Mouse (Mus musculus): ENCODE measurements around the gene Dld.

Gene Dld

DNA sequence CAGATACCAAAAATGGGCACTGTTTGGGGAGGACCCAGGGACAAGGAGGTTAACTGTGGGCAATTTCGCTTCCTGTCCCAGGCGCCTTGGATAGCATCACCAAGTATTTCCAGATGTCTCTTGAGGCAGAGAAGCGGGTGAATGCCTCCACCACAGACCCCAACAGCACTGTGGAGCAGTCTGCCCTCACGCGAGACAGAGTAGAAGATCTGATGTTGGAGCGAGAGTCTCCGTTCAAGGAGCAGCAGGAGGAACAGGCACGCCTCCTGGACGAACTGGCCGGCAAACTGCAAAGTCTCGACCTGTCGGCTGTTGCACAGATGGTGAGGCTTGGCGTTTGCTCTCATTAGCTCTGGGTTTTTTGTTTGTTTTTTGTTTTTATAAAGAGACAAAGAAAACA lies 30.4 kb downstream of the Dld start:
- peak; percentile 29 for DNase-seq

DNA sequence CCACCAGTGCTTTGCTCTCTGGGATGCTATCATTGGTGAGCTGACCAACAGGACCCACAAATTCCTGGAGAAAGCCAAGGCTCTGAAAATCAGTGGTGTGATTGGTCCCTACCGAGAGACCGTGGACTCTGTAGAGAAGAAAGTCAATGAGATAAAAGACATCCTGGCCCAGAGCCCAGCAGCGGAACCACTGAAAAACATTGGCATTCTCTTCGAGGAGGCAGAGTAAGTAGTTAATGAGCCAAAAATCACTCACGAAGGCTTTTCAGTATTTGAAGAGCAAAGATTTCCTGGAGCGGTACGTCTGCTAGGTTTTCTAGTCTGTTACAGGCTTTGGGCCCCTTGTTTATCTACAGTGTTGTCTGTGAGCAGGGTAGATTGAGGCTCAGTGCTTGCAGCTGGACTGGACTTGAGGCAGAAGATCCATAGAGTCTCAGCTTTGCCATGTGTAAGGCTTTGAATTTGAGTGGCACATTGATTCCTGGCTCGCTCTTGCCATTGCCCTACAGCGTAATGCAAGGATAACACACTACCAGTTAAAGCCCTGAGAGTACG lies 32.8 kb downstream of the Dld start:
- no peak for DNase-seq

DNA sequence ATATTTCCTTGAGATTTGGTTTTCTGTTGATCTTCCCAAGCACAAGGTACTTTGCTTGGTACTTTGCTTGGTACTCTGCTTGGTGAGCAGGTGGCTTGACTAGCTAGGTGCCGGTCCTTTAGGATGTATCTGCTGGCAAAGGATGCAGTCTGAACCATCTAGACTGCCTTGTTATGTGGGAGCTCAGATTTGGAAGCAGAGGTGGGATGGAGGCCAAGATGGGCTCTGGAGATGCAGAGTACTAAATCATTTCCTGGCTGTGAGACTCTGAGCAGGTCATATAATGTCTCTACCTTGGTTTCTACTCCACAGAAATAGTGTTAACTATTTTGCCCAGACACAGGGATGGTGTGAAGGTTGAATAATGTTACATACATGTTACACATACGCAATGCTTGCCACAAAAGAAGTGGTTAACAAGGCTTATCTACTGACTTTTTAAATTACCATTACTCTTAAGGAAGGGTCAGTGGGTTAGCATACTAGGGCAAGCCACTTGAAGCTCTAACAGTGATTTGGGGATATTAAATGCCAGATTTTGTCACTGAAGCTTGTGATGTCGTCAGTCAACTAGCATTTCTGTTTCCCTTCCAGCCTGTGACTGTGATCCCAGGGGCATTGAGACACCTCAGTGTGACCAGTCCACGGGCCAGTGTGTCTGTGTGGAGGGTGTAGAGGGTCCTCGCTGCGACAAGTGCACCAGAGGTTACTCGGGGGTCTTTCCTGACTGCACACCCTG lies 33.4 kb downstream of the Dld start:
- DNase-seq = no peak

DNA sequence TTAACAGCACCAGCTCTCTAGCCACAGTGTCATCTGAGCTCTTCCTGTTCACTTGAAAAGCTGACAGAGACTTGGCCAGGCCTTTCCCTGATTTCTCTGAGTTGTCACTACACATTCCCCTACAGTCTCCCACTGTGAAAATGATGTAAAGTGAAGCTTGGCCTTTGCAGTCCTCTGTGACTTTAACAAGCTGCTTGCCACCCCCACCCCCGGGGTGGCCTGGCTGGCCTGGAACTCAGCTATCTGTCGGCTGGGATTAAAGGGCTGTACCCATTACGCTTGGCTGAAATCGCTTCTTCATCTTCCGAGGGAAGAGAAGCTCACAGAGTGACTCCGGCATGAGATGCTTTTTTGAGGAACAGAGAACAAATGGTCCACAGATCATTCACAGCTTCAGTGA lies 35.3 kb downstream of the Dld start:
- no peak for DNase-seq

DNA sequence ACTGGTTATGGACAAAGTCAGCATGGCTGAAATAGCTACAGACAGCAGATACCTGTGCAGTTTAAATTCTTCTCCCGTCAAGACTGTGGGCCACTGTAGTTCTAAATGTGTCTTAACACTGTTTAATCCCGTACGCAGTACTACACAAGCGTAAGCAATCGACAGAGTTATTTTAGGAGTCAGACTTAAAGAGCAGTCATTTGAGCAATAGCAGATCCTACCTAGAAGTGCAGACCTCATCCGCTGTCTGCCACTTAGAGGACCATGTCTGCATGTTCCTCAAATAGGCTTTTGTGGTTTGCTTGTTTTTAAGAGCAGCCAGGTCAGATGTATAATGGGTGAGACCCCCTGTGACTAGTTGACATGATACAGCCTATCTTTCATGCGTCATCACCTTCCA lies 36.9 kb downstream of the Dld start:
- no peak for DNase-seq

DNA sequence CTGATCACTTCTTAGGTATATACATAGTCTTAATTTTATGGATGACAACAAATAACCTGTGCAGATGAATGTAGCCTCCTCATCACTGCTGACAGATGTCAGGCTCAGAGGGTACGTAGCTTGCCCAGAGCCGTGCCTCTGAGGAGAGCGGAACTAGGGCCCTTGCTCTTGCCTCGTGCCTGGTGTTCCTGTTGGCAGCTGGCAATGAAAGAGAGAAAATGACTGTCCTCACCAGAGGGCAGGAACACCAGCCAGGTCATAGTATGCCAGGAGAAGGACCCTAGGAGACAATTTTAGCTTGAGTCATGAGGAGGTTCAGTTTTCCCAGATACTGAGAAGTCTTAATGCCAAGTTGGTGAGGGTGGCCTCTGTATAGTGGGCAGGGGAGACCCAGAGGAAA lies 38.1 kb downstream of the Dld start:
- no peak for DNase-seq

DNA sequence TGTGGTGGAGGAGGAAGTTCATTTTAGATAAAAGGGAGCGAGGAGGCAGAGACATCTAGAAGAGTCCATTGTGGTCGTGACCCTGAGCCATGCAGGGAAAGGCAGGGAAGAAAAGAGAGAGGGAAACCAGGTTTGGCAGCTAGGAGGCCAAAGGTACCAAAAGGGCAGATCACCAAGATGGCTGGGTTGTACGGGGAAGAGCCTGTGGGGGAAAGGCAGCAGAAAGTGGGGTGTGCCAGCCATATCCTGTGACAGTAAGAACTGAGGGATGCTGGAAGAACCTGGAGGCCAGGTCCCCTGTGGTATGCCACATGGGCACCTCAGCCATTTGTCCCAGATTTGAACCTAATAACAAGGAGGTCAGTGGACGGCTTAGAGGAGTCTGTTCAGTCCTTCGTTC lies 39.0 kb downstream of the Dld start:
- no peak for DNase-seq

DNA sequence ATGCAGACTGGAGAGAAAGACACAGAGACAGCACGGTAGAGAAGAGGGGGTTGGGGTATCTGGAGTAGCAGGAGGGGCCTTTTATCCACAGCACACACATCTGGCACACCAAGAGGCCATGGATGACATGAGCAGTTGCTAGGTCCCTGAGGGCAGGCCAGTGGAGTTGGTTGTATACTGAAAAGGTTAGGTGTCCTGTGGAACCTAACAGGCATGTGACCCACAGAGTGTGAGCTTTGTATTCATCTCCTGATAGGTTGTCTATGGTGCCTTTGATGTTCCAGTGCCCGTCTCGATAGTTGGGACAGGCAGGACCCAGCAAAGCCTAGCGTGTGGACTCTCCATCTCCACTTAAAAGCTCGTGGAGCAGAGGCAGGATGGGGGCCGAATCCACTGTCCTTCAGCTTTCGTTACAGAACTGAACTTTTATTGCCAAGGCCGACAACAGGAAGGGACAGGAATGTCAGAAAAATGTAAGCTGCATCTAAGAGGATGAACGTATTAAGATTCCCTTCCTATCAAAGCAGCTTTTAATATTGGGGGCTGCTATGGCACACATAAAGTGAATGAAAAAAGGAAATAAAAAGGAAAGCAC lies 39.5 kb downstream of the Dld start:
- no peak for DNase-seq

DNA sequence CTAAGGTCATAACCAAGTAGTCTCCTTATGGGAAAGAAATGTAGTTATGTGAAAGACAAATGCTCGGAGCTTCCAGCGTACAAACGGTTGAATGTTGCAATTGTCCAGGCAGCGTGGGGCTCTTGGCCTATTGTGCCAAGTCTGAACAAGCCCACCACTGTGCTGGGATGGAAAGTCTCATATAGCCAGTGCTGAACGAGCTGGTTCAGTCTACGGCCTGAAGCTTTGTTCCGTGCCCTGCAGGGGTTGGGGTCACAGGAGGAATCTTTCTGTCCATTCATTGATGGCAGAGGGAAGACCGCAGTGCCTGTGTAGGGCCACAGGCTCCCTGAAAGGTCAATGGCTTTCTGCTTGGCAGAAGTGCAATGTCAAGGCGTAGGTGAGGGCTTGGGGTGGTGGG lies 40.6 kb downstream of the Dld start:
- DNase-seq = no peak

DNA sequence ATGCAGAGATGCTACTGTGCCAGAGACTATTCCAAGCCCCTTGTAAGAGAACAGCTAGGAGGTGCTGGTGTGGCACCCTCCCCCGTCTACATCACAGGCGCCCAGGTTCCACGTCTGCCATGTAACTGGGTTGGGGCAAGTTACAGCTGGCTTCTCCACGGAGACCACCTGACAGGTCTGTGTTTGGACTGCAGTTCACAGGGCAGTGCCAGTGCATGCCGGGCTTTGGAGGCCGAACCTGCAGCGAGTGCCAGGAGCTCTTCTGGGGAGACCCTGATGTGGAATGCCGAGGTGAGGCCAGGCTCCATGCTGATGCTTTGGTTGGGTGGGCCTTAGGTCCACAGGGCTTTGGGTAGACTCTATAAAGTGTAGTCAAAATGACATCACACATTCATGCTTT lies 43.5 kb downstream of the Dld start:
- DNase-seq = no peak

DNA sequence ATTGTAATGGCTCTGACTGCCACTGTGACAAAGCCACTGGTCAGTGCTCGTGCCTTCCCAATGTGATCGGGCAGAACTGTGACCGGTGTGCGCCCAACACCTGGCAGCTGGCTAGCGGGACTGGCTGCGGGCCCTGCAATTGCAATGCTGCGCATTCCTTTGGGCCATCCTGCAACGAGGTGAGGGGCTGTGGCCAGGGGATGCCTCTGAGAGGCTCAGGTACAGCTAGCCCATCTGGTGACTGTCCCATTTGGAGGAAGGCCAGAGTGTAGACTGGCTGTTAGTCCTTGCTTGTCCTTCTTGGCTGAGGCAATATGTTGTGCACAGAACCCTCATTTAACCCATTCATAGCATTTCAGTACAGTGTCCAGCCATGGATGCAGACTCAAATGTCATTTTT lies 44.2 kb downstream of the Dld start:
- DNase-seq = peak; percentile 30

DNA sequence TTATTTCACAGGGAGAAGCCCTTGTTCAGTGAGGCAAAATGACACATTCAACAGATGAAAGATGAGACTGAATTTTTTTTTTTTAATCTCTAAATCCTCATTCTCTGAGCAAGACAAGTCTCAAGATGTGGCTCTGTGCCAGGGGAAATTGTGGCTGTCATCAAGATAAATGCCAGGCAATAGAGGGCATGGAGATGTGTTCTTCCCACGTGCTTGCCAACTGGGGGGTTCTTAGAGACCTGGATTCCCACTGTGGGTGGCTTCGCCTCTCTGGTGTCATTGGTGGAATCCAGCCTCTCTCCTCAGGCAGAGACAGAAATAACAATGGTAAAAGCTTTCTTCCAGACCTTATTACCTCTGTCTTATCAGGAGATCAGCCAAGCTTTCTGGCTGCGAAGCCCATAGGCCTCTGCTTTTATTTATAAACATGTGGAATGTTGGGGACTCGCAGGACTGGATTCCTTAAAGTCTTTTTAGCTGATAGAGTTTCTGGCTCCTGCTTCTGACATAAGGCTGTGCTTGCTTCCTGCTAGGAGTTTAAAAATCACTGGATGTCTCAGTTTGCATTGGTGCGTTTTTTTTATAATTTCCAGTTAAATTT lies 45.1 kb downstream of the Dld start:
- DNase-seq = no peak

DNA sequence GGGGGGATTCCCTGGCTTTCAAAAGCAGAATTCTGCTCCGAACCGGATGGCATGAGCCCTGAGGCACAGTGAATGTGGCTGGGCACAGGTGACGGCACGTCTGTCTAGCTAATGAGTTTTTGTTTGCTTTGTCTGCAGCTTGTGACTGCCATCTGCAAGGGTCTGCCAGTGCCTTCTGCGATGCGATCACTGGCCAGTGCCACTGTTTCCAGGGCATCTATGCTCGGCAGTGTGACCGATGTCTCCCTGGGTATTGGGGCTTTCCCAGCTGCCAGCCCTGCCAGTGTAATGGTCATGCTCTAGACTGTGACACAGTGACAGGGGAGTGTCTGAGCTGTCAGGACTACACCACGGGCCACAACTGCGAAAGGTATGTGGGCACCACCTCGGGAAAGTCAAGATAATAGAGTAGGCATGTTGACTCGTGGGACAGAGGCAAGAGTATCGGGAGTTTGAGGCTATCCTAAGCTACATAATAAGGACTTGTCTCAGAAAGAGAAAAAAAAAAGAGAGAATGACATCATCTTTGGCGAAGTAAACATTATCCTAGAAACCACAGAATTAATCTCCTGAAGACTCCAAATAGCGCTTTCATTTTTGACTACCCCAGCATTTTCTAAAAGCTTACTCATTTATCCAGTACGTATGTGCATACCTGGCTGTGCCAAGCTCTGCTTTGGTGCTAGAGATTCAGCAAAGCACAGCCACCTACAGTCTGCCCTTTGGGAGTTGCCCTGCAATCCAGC lies 48.3 kb downstream of the Dld start:
- peak; percentile 11 for DNase-seq

DNA sequence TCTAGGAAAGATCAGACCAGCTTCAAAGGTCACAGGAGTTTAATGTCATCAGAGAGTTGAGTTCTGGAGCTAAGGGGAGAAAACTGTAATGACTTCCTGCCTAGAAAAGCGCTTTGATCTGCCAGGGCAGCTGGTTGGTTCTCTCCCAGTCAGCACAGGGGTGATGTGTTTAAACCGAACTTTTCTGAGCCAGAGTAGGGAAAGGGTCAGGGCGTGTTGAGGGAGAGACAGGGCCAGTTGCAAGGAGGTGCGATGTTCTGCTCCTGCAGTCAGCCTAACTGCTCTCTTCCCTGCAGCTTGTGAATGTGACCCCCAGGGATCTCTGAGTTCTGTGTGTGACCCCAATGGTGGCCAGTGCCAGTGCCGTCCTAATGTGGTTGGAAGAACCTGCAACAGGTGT lies 49.0 kb downstream of the Dld start:
- peak; percentile 10 for DNase-seq

DNA sequence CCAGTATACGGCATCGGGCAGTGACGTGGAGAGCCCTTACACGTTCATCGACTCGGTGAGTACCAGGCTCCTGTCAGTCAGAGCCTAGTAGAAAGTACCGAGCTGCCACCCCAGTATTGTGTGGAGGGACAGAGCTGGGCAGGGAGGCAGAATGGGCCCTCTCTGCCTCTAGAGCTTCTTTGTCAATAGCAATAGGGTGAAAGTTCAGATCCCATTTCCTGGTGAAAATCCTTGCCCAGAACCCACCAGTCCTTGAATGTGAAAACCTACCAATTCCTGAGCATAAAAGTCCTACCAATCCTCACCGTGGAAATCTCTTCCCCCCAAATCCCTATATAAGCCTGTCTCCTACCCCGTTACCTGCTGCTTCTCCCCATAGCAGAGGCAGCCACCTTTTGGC lies 51.0 kb downstream of the Dld start:
- DNase-seq = no peak

DNA sequence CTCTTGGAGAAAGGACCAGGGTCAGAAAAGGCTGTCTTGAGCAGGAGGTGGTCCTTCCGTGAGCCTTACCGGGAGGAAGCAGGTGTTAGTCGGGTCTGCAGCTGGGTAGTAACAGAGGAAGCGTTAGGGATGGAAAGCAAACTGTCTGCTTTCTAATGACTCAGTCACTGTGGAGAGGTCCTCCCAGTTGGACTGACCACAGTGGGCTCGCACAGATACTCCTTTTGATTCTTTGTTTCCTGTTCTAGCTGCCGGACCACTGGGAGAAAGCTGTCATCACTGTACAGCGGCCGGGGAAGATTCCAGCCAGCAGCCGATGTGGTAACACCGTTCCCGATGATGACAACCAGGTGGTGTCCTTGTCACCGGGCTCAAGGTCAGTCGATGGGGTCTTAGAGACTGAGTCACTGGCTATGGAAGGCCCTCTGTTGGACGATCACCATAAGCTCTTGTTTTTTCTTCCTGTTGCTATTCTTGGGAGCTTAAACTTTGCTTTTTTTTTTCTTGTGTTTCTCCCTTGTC lies 51.5 kb downstream of the Dld start:
- no peak for DNase-seq

DNA sequence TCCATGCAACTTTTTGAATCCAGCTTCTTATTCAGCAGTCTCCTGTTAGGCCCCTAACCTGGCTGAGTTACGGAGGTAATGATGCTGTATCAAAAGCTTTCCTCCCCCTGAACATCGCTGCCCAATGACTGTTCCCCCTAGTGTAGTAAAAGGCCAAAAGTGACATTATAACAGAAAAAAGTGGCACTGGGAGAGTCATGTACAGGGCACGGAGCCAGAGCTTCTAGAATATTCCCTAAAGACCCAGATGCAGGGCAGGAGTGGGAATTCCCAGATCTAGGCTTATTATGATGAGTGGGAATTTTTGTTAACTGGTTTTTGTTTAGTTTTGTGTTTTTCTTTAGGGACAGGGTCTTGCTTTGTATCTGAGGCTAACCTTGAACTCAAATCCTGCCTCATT lies 52.1 kb downstream of the Dld start:
- DNase-seq = no peak

DNA sequence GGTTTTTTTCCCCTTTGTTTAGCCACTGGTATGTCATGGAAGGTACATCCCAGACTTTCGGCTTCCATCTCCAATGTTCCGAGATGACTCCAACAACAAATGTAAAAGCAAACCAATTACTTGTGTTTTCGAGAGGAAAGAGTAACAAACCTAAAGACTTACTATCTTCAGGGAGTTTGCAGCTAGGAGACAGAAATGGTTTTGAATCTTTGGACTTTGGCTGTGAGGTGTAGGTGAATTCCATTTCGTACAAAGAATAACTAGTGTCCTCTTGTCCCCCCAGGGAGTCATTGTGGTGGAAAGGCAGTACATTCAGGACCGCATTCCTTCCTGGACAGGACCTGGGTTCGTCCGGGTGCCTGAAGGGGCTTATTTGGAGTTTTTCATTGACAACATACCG lies 52.7 kb downstream of the Dld start:
- DNase-seq = no peak

DNA sequence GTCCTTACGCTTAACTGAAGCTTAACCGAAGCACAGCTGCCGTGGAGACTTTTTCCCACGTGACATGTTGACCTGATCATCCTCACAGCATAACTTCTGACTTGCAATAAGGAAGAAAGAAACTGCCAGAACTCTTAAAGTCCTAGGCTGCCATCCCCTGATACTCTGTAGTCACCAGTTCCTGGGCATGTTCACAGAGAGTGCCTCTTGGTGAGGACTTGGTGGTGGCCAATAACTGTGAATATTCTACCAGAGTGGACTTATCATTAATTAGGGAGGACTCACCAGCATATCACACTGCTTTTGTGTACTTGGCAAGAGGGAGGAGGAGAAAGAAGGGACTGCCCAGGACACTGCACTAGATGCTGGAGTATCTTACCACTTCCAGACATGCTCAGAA lies 53.1 kb downstream of the Dld start:
- no peak for DNase-seq

DNA sequence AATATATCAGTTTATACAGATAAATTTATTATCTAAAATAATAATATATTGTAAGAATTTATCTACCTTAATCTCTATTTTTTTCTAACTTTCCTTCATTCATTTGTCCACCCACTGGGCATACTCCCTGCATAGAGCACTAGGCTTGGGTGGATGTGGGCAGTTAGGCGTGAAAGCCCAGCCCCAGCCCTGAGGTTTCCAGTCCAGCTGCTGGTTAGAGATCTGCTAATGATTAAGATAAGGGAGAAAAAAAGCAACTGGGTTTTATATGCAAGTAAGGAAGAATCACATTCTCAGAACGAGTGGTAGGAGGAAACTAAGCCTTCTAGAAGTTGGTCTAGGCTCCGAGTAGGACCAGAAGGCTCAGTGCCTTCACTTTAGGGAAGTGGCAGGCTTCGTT lies 55.2 kb downstream of the Dld start:
- no peak for DNase-seq

DNA sequence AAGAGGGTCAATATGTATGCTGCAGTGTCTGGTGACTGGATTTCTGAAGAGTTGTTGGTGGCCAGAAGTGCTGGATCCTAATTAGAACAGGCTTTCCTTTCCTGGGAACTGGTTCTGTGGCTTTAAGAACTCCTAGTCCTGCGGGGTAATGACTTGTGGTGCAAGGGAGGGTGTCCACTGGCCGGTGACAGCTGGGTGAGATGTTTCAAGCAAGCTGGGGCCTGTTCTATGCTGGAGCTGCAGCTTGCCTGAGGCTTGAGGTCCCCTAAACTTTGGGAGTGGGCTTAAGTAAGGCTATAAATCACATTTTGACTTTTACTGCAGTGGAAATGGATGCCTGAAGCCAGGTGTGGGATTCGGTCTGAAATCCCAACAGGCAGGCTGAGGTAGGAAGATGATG lies 55.7 kb downstream of the Dld start:
- no peak for DNase-seq

DNA sequence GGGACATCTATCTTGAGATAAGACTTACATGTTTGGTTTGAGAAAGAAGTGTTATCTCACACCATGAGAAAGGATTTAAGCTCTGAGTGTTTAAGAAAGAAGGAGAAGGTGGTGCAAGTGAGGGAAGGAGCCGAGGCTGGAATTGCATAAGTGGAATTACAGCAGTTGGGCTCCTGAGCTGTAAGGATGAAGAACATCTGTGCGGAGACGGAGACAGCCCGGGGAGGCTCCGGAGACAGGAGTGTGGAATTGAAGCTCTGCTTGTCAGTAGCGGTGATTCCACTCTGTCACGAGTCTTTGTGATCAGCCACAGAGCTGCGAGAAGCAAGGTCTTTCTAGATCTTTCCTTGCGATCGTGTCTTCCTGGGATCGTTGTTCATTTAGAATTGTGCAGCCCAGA lies 56.3 kb downstream of the Dld start:
- DNase-seq = no peak

DNA sequence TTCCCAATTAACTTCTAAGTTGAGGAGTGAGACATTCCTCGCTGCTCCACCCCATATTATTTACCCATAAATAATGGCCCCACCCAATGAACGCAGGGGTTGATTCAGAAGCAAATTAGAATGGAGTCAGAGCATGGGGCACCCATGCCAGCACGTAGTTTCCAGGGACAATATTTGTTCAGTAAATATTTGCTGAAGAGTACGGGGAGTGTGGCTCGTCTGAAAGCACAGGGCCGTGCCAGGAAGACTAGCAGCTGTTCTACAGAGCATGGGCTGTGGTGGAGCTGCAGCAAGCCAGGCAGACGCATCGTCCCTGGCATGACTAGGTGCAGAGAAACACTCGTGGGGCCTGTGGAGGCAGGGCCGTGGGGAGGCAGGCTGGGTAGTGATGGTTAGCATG lies 56.7 kb downstream of the Dld start:
- no peak for DNase-seq

All from cerebellum, adult 9-11 months (tissue).